Mouse (Mus musculus) heart, postnatal 25 days (tissue): ENCODE data around the gene Zbtb33. TPM values are rescaled to one million over a fixed set of nuclear protein-coding genes. Genes with fewer than 3 reads are reported as not detected.

Experiments
- microRNA-seq: library from miRNA; unstranded; fragments of <30 nt; microRNA quantifications from one replicate; pipeline ENCODE4 v1.2.0, GENCODE M21; 2022
- total RNA-seq, 2 experiments: library from RNA; stranded (reverse); gene quantifications; 2 replicates each; pipeline ENCODE4 v1.2.3; 2021

Zbtb33 gene
- total RNA-seq, 2 experiments from 2014 or later, result 8.9 to 9.9 TPM

Small RNAs within 50 kb of the gene (microRNA-seq; reads per million reads assigned to microRNA genes)
- not detected for gene Mir3110

Other genes starting within 250 kb of the Zbtb33 start
- gene Btg1-ps1, start 171.0 kb upstream of the Zbtb33 start, total RNA-seq, result not detected
- gene Btg1-ps2, start 146.7 kb upstream of the Zbtb33 start, total RNA-seq, result not detected
- gene Rhox10, start 123.3 kb upstream of the Zbtb33 start, total RNA-seq, result not detected
- gene Rhox11, start 104.7 kb upstream of the Zbtb33 start, total RNA-seq, result not detected
- not detected for gene Rhox12, start 78.9 kb upstream of the Zbtb33 start, total RNA-seq
- not detected for gene Rhox13, start 68.6 kb upstream of the Zbtb33 start, total RNA-seq
- 1 to 10 TPM; 1.0 to 1.6 TPM for gene Tmem255a, start 62.6 kb downstream of the Zbtb33 start, total RNA-seq
- not detected for gene Atp1b4, start 126.4 kb downstream of the Zbtb33 start, total RNA-seq